Mouse (Mus musculus) small intestine, adult 2 months (tissue): ENCODE results near the gene Fzd4. TPM values are rescaled to one million over a fixed set of nuclear protein-coding genes. Genes with fewer than 3 reads are reported as not detected.

ENCODE experiments used
- H3K27ac ChIP-seq: fragments of 200-500 bp; 2 replicates; pipeline ENCODE4 v1.5.1; 2012; ENCODE audit warnings: low read depth, low read length, control low read depth, inconsistent platforms; ENCODE audit not compliant: insufficient read depth
- H3K27me3 ChIP-seq: fragments of 200-500 bp; 2 replicates; pipeline ENCODE4 v1.6.1; 2012; ENCODE audit warnings: mild to moderate bottlenecking, moderate library complexity, low read length, inconsistent platforms; ENCODE audit not compliant: control insufficient read depth, insufficient read depth
- H3K36me3 ChIP-seq: fragments of 200-500 bp; 2 replicates; pipeline ENCODE4 v1.6.1; 2012; ENCODE audit warnings: mild to moderate bottlenecking, low read length, control low read depth, inconsistent platforms; ENCODE audit not compliant: control insufficient read depth, insufficient read depth
- H3K4me1 ChIP-seq: fragments of 200-500 bp; 2 replicates; pipeline ENCODE4 v1.6.1; 2012; ENCODE audit warnings: low read length, inconsistent platforms, mixed read lengths; ENCODE audit not compliant: control insufficient read depth, insufficient read depth, insufficient read length
- H3K4me3 ChIP-seq: fragments of 200-500 bp; 2 replicates; pipeline ENCODE4 v1.5.1; 2012; ENCODE audit warnings: low read depth, mild to moderate bottlenecking, control low read depth, inconsistent platforms, low read length, moderate library complexity
- CTCF ChIP-seq: fragments of 200-500 bp; IDR thresholded peaks from 2 replicates; pipeline ENCODE4 v1.5.1; 2012; ENCODE audit warnings: low read depth, mild to moderate bottlenecking, control low read depth, inconsistent platforms, low read length, moderate library complexity, mixed read lengths; ENCODE audit not compliant: insufficient replicate concordance, insufficient read length; ENCODE audit errors: extremely low read depth
- POLR2A ChIP-seq: fragments of 200-500 bp; IDR thresholded peaks from 2 replicates; pipeline ENCODE4 v1.6.1; 2012; ENCODE audit warnings: low read depth, mild to moderate bottlenecking, control low read depth, inconsistent platforms, low read length, moderate library complexity
- WGBS: fragments of 180-500 bp; shearing (Covaris S2); methylation state at CpG from one replicate; pipeline ENCODE4 v1.1.7; 2018; 5-methylcytosine and 5-hydroxymethylcytosine counted together
- polyA plus RNA-seq: library from polyadenylated mRNA; depleted of rRNA; stranded (reverse); fragments of >200 nt; gene quantifications from 2 replicates; pipeline ENCODE4 v1.2.3, GENCODE M21; 2012; rRNA removed

Gene Fzd4
- 2.5 and 2.8 TPM in 2 replicates for polyA plus RNA-seq

DNA sequence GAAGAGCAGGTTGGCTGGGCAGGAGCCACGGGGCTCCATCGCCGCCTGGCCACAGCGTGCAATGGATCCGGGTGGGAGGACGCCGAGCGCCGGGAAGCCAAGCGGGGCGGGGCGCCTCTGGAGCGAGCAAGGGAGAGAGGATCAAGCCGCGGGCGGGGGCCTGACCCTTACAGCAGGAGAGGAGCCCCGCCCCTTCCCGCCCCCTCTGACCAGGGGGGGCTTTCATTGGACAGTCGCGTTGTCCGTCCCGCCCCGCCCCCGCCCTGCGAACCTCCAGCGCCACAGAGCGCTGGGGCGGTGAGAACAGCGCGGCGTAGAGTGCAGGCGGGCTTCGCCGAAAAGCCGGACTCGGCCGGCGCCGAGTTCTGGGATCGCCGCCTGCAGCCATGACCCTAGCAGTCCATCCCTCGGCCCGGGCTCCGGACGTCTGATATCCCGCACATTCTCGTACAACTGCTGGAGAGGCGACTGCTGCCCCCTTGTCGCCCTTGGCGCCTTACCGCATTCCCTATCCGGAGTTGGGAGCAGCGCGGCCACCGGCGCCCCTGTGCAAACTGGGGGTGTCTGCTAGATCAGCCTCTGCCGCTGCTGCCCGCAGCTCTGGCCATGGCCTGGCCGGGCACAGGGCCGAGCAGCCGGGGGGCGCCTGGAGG is at the start of gene Fzd4, which contains the start of gene Tmem135:
Gene Fzd4 (plus strand): TSS at position 275 of the 653 bp plus-strand sequence.
Gene Tmem135 (minus strand): TSS at position 142 of the 653 bp plus-strand sequence.
- Histone ChIP-seq H3K36me3 (0 out of 2 replicates have a peak, but pooled peaks cover 7% of the 10 kb centered on the region), H3K4me3 (peak within 1 kb of the TSS; percentile 72), H3K27ac (peak within 1 kb of the TSS; percentile 81), H3K27me3 (no peaks in the 10 kb centered on the region), H3K4me1 (peaks cover 7% of the 10 kb centered on the region; the same call in 1 of the 2 replicates)
- TF ChIP-seq CTCF (no peak), POLR2A (peak; percentile 92)
- WGBS = under 1% methylated on average over 59 of the region's 62 CpGs

DNA sequence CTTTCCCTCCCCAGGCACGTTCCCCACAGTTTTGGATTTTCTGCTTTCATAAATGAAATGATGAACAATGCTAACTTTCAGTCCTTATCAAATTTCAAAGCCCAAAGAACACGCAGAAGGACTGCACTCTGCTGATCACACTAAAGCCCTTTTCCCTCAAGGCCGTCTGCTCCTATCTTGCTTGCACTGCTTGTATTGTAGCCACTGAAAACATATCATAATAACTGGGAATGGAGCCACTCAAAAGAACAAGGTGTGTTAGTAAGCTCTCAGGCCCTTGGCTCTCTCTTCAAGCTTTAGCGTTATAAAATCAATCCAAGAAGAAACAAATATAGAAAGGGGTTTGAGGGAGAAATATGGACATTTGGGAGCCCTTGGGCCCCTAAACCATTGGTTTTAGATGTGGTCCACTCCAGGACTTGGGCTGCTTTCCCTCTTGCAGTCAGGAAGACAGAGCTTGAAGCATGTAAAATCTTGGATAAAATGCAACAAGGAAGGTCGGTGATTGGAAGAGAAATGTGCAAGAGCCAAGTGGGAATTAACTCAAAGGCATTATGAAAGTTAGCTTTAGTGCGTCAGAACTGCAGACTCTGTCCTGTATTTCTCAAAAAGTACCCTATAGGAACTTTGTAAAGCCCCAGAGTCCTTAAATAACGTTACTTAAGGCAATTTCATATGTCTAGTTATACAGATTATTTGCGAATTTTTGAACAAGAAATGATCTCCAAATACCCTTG is 48.5 kb upstream of the Fzd4 start:
- H3K27me3 ChIP-seq = no peaks in the 10 kb centered on the region
- H3K4me1 ChIP-seq = no peaks in the 10 kb centered on the region
- WGBS = 64% methylated on average over 8 of the region's 8 CpGs
- no peak for TF ChIP-seq CTCF
- TF ChIP-seq POLR2A = no peak
- no peaks in the 10 kb centered on the region for H3K36me3 ChIP-seq
- H3K27ac ChIP-seq = no peak overlapping the region
- H3K4me3 ChIP-seq = no peak overlapping the region

DNA sequence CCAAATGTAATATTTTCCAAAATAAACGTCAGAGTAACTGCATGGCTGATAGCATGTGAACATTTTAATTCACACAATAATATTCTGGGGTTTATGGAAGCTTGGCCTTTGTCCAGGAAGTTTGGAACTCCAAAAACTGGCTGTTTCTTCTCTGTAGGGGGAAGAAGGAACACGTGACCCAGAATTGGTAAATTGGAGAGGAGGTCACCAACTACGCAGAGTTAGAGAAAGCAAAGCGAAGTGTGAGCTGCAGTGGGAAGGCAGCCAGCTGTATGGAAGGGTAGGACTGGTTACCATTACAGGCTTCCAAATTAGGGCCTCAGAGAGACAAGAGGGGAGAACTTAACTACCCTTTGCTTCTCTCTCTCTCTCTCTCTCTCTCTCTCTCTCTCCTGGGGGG is 47.8 kb upstream of the Fzd4 start:
- no peaks in the 10 kb centered on the region for H3K4me1 ChIP-seq
- no peak overlapping the region for H3K27ac ChIP-seq
- H3K27me3 ChIP-seq = no peaks in the 10 kb centered on the region
- no peaks in the 10 kb centered on the region for H3K36me3 ChIP-seq
- TF ChIP-seq POLR2A = no peak
- TF ChIP-seq CTCF = no peak
- no peak overlapping the region for H3K4me3 ChIP-seq
- 62% methylated on average over 4 of the region's 4 CpGs for WGBS

DNA sequence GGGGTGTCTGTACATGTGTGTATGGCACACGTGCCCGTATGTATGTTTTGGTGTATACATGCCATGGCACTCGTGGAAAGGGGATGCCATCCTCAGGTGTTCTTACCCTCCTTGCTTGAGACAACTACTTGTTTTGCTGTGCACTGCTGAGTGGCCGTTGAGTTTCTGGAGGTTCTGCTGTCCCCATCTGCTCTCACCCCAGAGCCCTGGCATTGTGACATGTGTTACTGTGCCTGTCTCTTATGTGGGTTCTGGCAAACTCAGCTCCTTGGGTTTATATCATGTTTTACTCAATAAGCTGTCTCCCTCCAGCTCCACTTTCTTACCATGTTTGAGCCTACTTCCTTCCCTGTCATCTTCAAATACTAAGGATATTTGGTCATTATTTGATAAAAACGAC is 40.2 kb upstream of the Fzd4 start:
- Histone ChIP-seq H3K4me3 (no peak overlapping the region), H3K27ac (no peak overlapping the region), H3K4me1 (no peaks in the 10 kb centered on the region), H3K36me3 (no peaks in the 10 kb centered on the region), H3K27me3 (no peaks in the 10 kb centered on the region)
- WGBS = 82% methylated on average over 5 of the region's 5 CpGs
- TF ChIP-seq CTCF (no peak), POLR2A (no peak)

DNA sequence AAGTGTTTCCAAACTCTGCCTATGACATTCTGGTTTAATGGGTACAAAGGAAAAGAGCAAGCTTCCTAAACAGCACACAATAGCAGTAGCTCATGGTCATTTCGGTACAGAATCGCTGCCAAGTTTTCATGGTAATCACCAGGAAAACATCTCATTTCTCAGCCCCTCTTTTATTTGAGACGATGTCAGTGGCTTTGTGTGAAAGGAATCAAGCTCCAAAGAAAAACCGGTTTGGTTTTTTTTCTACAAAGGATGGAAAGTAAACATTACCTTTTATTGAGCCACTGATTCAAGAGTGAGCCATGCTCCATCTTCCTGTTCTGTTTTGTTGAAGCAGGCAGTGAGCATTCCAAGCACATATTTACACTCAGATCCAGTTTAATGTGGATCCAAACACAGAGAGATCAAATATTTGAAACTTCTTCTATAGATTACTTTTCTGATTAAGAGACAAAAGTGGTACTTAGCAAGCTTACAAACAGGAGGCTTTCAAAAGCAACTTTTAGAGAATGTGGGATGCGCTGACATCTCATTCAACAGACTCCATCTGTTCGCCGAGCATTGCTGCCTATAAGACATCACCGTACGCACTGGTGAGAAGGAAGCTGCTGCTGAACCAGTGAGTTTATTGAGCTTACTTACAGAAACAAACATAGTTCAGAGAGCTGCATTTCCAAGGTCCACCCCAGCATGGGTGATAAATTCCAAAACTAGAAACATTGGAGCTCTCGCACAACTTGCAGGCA is 38.8 kb upstream of the Fzd4 start:
- no peaks in the 10 kb centered on the region for H3K27me3 ChIP-seq
- no peaks in the 10 kb centered on the region for H3K4me1 ChIP-seq
- H3K4me3 ChIP-seq = no peak overlapping the region
- no peaks in the 10 kb centered on the region for H3K36me3 ChIP-seq
- H3K27ac ChIP-seq = no peak overlapping the region
- 49% methylated on average over 10 of the region's 10 CpGs for WGBS
- TF ChIP-seq POLR2A = no peak
- no peak for TF ChIP-seq CTCF

DNA sequence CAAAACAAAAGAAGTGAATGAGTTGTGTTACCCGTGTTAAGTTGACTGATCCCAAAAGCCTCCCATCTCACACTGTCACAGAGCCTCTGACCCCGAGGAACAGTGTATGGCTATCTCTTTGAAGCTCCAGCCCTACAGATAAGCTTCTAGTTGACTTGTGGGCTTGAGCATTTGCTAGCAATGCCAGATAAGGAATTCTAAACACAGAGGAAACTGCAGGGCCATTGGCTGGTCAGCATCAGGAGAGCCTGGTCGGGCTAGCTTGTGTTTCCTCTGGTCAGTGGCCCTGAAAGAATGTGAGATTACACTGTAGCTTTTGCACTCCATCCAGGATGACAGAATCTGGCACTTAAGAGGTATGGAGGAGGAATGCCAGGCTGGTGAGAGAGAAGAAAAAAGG is 36.5 kb upstream of the Fzd4 start:
- WGBS = 51% methylated on average over 3 of the region's 3 CpGs

DNA sequence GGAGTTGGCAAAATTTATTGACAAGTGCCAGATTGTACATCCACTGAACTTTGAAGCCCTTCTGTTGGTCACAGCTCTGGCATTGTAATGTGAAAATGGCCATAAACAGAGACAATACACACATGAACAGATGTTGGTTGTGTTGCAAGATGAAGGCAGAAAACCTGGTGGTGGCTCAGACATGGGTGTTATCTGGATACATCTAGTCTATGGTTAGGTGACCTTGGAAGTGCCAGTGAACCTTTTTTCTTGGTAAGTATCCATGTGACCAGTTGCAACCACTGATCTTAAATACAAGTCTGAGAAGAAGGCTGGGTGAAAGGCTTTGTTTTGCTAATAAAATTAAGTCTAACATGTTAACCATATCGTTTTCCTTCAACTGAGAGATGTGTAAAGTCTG is 34.1 kb upstream of the Fzd4 start:
- WGBS = 85% methylated on average over 1 of the region's 1 CpGs
- H3K27me3 ChIP-seq = no peaks in the 10 kb centered on the region

More for the DNA sequence above, 36.5 kb upstream of the Fzd4 start:
- no peaks in the 10 kb centered on the region for H3K27me3 ChIP-seq
- no peaks in the 10 kb centered on the region for H3K36me3 ChIP-seq
- TF ChIP-seq CTCF (no peak), POLR2A (no peak)
- H3K4me1 ChIP-seq = no peaks in the 10 kb centered on the region
- no peak overlapping the region for H3K4me3 ChIP-seq
- no peak overlapping the region for H3K27ac ChIP-seq

More for the DNA sequence above, 34.1 kb upstream of the Fzd4 start:
- TF ChIP-seq POLR2A (no peak), CTCF (no peak)
- Histone ChIP-seq H3K27ac (no peak overlapping the region), H3K36me3 (no peaks in the 10 kb centered on the region), H3K4me1 (no peaks in the 10 kb centered on the region), H3K4me3 (no peak overlapping the region)
